Comparison of ENCODE assay signal across 20 mouse cellular contexts in the genomic region with DNA sequence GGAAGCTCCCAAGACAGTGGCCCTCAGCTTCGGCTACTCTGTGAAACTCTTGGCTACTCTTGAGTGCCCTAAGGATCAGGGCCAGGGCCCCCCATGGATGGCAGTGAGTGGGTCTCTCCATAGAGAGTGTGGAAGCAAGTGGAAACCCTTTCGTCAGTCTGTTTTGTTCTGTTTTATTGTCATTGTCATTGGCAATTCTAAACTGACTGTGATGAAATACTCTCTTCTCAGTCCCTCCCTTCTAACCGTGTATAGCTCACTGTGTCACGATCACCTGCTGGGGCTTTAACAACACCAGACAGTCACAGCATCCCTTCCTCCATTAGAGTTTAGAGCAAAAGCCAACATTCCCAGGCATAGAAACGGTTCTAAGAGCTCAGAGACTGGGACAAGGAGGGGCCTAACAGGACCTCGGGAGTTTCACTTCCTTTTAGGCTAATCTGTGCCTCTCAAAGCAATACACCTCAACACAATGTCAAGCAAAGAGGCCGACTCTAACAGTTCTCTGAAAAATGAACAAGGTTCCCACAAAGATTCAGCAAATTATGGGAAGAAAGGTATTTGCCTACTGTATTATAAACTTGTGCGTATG. TPM values are rescaled to one million over a fixed set of nuclear protein-coding genes. Genes with fewer than 3 reads are reported as not detected.
DNase-seq lines count a peak whose midpoint lies in the region; ATAC-seq and TF ChIP-seq lines count a peak whose summit lies in the region.
"Had no signal": no experiment of that assay in that cellular context is flagged by ENCODE, and none has a peak within 500 bp of the region (broad histone marks: within the 10 kb centered on the region; RNA-seq: fewer than 3 reads in every experiment).

No protein-coding gene starts in this region.

- H3K4me3 ChIP-seq in CH12.LX (replicated peaks in 1 of 3; ENCODE audit: low read depth in 2 of 3, low read length in 2 of 3, poor library complexity in 1 of 3) = peak overlapping the region in 1 of 3 experiments; percentile 9
- H3K4me3 ChIP-seq in neural tube, embryonic 15.5 days (replicated peaks) = no peak overlapping the region
- H3K4me3 ChIP-seq: embryonic facial prominence, embryonic 13.5 days; forebrain, embryonic 12.5 days; heart, embryonic 13.5 days; hindbrain, embryonic 13.5 days had no signal

- peaks cover 2% of the 10 kb centered on the region for H3K9me3 ChIP-seq in CH12.LX (replicated peaks; ENCODE audit: low read length)
- H3K9me3 ChIP-seq in neural tube, embryonic 15.5 days (replicated peaks) = no peaks in the 10 kb centered on the region
- H3K9me3 ChIP-seq: embryonic facial prominence, embryonic 13.5 days; forebrain, embryonic 12.5 days; heart, embryonic 13.5 days; hindbrain, embryonic 13.5 days had no signal

- no peak overlapping the region for H3K27ac ChIP-seq in CH12.LX (ENCODE audit: insufficient read depth, low read depth)
- no peak overlapping the region for H3K27ac ChIP-seq in neural tube, embryonic 15.5 days (replicated peaks)
- H3K27ac ChIP-seq: embryonic facial prominence, embryonic 13.5 days; forebrain, embryonic 12.5 days; heart, embryonic 13.5 days; hindbrain, embryonic 13.5 days had no signal

- 31% methylated on average over 8 of the region's 8 CpGs for WGBS in neural tube, embryonic 15.5 days

- no peak for TF ChIP-seq CTCF in CH12.LX (conservative IDR thresholded peaks at IDR 0.05 in 1 of 2, IDR thresholded peaks at IDR 0.05 in 1 of 2; ENCODE audit: low read depth in 2 of 2, low read length in 2 of 2)

- in situ Hi-C loops in CH12.LX (cut with MboI; ENCODE audit: low pct_ligation_motif_present, low pct_unique_long_range_greater_than_20kb, low sequenced_read_pairs) = no loop called here

- peak; percentile 35 to 65; a peak in 3 of 4 replicates for ATAC-seq in hematopoietic stem cell, adult 5-6 weeks (replicated peaks in 1 of 2; ENCODE audit: insufficient read depth in 1 of 2, low FRiP score in 2 of 2, low TSS enrichment in 1 of 2, low read depth in 1 of 2, poor library complexity in 2 of 2, severe bottlenecking in 2 of 2)
- peak; percentile 39; the same call in 1 of the 2 replicates for ATAC-seq in neutrophil, adult 5-6 weeks (ENCODE audit: extremely low read depth, insufficient number of reproducible peaks, low FRiP score, poor library complexity, severe bottlenecking)
- ATAC-seq in neural tube, embryonic 15.5 days (ENCODE audit: low FRiP score) = no peak
- ATAC-seq: activated CD4-positive, CD25-positive, alpha-beta regulatory T cell, adult 4 months; CD4-positive, CD25-positive, alpha-beta regulatory T cell, adult 4 months; forebrain, embryonic 16.5 days; intestine, embryonic 16.5 days had no signal

- H3K4me2 ChIP-seq in CH12.LX (ENCODE audit: insufficient read depth, low read depth, poor library complexity, severe bottlenecking) = peak overlapping the region; percentile 89
- no peak overlapping the region for H3K4me2 ChIP-seq in neural tube, embryonic 15.5 days
- H3K4me2 ChIP-seq: embryonic facial prominence, embryonic 13.5 days; forebrain, embryonic 12.5 days; heart, embryonic 13.5 days; hindbrain, embryonic 13.5 days had no signal

- H3K36me3 ChIP-seq in CH12.LX (replicated peaks in 1 of 2; ENCODE audit: control insufficient read depth in 1 of 2, insufficient read depth in 1 of 2, low read length in 1 of 2) = no peaks in the 10 kb centered on the region
- H3K36me3 ChIP-seq in neural tube, embryonic 15.5 days = no peaks in the 10 kb centered on the region
- H3K36me3 ChIP-seq: embryonic facial prominence, embryonic 13.5 days; forebrain, embryonic 12.5 days; heart, embryonic 13.5 days; hindbrain, embryonic 13.5 days had no signal

- TF ChIP-seq RAD21 in CH12.LX (IDR thresholded peaks at IDR 0.05; ENCODE audit: low read depth, low read length) = no peak

- H3K79me2 ChIP-seq in CH12.LX (replicated peaks; ENCODE audit: control insufficient read depth, extremely low read depth, insufficient read depth, poor library complexity, severe bottlenecking) = no peaks in the 10 kb centered on the region

- DNase-seq in A20 (ENCODE audit: low read depth, low spot score) (peak; percentile 60), CH12.LX (ENCODE audit: extremely low read depth) (peak; percentile 43)
- no peak for DNase-seq in spleen, postnatal 36 days (ENCODE audit: low spot score in 2 of 2)
- no peak for DNase-seq in T-cell, adult 2 months (ENCODE audit: low spot score)
- DNase-seq: adrenal gland, postnatal 14 days; cerebellum, adult 2 months; cerebellum, postnatal 10 days; gastrocnemius, postnatal 10 days; heart, postnatal 4 days had no signal

- H3K27me3 ChIP-seq in CH12.LX (replicated peaks) = peaks cover 1% of the 10 kb centered on the region
- H3K27me3 ChIP-seq in neural tube, embryonic 15.5 days (replicated peaks) = peaks cover under 1% of the 10 kb centered on the region; the same call in 1 of the 2 replicates
- H3K27me3 ChIP-seq: embryonic facial prominence, embryonic 13.5 days; heart, embryonic 13.5 days had no signal

- peak; percentile 83 for TF ChIP-seq EP300 in CH12.LX (IDR thresholded peaks at IDR 0.05; ENCODE audit: low read length)

- TF ChIP-seq POLR2A in CH12.LX (IDR thresholded peaks at IDR 0.05; ENCODE audit: low read depth, low read length) = no peak

- peak overlapping the region; percentile 53 for H3K9ac ChIP-seq in CH12.LX (ENCODE audit: insufficient read depth, low read depth)
- no peak overlapping the region for H3K9ac ChIP-seq in neural tube, embryonic 15.5 days (replicated peaks)
- H3K9ac ChIP-seq: embryonic facial prominence, embryonic 13.5 days; forebrain, embryonic 12.5 days; heart, embryonic 13.5 days; hindbrain, embryonic 13.5 days had no signal

- peaks cover 10 to 24% of the 10 kb centered on the region in 2 experiments for H3K4me1 ChIP-seq in CH12.LX (ENCODE audit: control insufficient read depth in 1 of 2, insufficient read depth in 2 of 2)
- H3K4me1 ChIP-seq in neural tube, embryonic 15.5 days = no peaks in the 10 kb centered on the region
- H3K4me1 ChIP-seq: embryonic facial prominence, embryonic 13.5 days; forebrain, embryonic 12.5 days; heart, embryonic 13.5 days; hindbrain, embryonic 13.5 days had no signal

- dilution Hi-C loops in CH12.LX (cut with MboI; ENCODE audit: extremely low pct_ligation_motif_present, extremely low pct_unique_long_range_greater_than_20kb, low sequenced_read_pairs) = no loop called here

TF ChIP-seq in CH12.LX, 34 proteins besides CTCF, POLR2A, EP300 and RAD21:
- no peak for TF ChIP-seq MEF2A (IDR thresholded peaks at IDR 0.05; ENCODE audit: borderline replicate concordance, low read depth, low read length)
- 0 out of 2 replicates have a peak, but pooled peaks have one; percentile 51 for TF ChIP-seq BHLHE40 (IDR thresholded peaks at IDR 0.05; ENCODE audit: low read depth, low read length)
- TF ChIP-seq IRF4 (IDR thresholded peaks at IDR 0.05; ENCODE audit: low read depth, low read length) = peak; percentile 96
- TF ChIP-seq MAFK (IDR thresholded peaks at IDR 0.05; ENCODE audit: insufficient replicate concordance, low read length) = no peak
- no peak for TF ChIP-seq ZC3H11A (IDR thresholded peaks at IDR 0.05; ENCODE audit: low read depth, low read length)
- TF ChIP-seq POLR2AphosphoS2 (IDR thresholded peaks at IDR 0.05; ENCODE audit: low read depth, low read length) = no peak

RNA-seq across cellular contexts. Expression of a gene that starts 6.6 kb away (rescaled TPM):
- total RNA-seq in CH12.LX (2012; rRNA removed) = 127 and 149 TPM in 2 replicates
- 56.0 and 64.2 TPM in 2 replicates for total RNA-seq in CH12.LX (2014; rRNA removed)
- polyA plus RNA-seq in CH12.LX (2012; ENCODE audit: insufficient read length, low read depth) = 68.4 and 75.3 TPM in 2 replicates
- total RNA-seq in hematopoietic stem cell, adult 5-6 weeks (2017) = 32.4 and 35.6 TPM in 2 replicates
- 31.0 and 32.4 TPM in 2 replicates for total RNA-seq in neutrophil, adult 5-6 weeks (2017)
- polyA plus RNA-seq in neural tube, embryonic 15.5 days (2015; fragmentation: Nextera tagmentation; extraction: Ambion mirVana) = 2.6 and 5.3 TPM in 2 replicates

Comparison
In these comparisons a context has a peak if more than half of its experiments do, and no peak if none do; other contexts are left out.
1. DNase-seq: peak in A20 (single experiment) and CH12.LX (single experiment); none in spleen, postnatal 36 days (0 of 2) and T-cell, adult 2 months (single experiment).